ENCODE assay signal across 11 mouse cellular contexts in genomic region chr2:27772841-27773388, GRCm38 (mm10).
DNase-seq lines count a peak whose midpoint lies in the region; ATAC-seq and TF ChIP-seq lines count a peak whose summit lies in the region.
"Had no signal": no experiment of that assay in that cellular context is flagged by ENCODE, and none has a peak within 500 bp of the region (broad histone marks: within the 10 kb centered on the region; RNA-seq: fewer than 3 reads in every experiment).

No protein-coding gene starts in this region.

- intact Hi-C loops in heart, adult 2 months (cut with DNase I): loop anchor here (1.0 to 5.0 kb wide), 2 partner anchors 114 to 644 kb away; no protein-coding TSS in a partner anchor

- H3K4me1 ChIP-seq in heart, embryonic 15.5 days (replicated peaks): peaks cover 15% of the 10 kb centered on the region
- H3K4me1 ChIP-seq in heart, adult 2 months (ENCODE audit: control insufficient read depth, insufficient read depth, low read length): peaks cover 15% of the 10 kb centered on the region
- peaks cover 50% of the 10 kb centered on the region for H3K4me1 ChIP-seq in intestine, embryonic 14.5 days (replicated peaks; ENCODE audit: control insufficient read depth, insufficient read depth, low read length)
- peaks cover 48% of the 10 kb centered on the region for H3K4me1 ChIP-seq in limb, embryonic 11.5 days (ENCODE audit: control insufficient read depth, insufficient read depth, low read length)
- H3K4me1 ChIP-seq: forebrain, embryonic 15.5 days had no signal

- no peaks in the 10 kb centered on the region for H3K79me2 ChIP-seq in heart, adult 2 months (replicated peaks; ENCODE audit: control insufficient read depth, insufficient read depth, low read length)

- TF ChIP-seq CTCF in heart, adult 2 months (IDR thresholded peaks at IDR 0.05): no peak

- H3K9me3 ChIP-seq in heart, embryonic 15.5 days (replicated peaks): no peaks in the 10 kb centered on the region
- no peaks in the 10 kb centered on the region for H3K9me3 ChIP-seq in intestine, embryonic 14.5 days (ENCODE audit: control insufficient read depth, low read length)
- no peaks in the 10 kb centered on the region for H3K9me3 ChIP-seq in limb, embryonic 11.5 days (ENCODE audit: control insufficient read depth, low read length)
- H3K9me3 ChIP-seq: forebrain, embryonic 15.5 days had no signal

- H3K9ac ChIP-seq in heart, embryonic 15.5 days: no peak overlapping the region
- no peak overlapping the region for H3K9ac ChIP-seq in heart, adult 2 months (ENCODE audit: low read depth, low read length)
- no peak overlapping the region for H3K9ac ChIP-seq in intestine, embryonic 14.5 days (ENCODE audit: low read length)
- H3K9ac ChIP-seq in limb, embryonic 11.5 days (ENCODE audit: low read length): no peak overlapping the region
- H3K9ac ChIP-seq: forebrain, embryonic 15.5 days had no signal

- H3K4me2 ChIP-seq in heart, embryonic 15.5 days: no peak overlapping the region
- no peak overlapping the region for H3K4me2 ChIP-seq in intestine, embryonic 14.5 days (ENCODE audit: low read length)
- H3K4me2 ChIP-seq in limb, embryonic 11.5 days (ENCODE audit: low read depth, severe bottlenecking): no peak overlapping the region
- H3K4me2 ChIP-seq: forebrain, embryonic 15.5 days had no signal

- H3K36me3 ChIP-seq in heart, embryonic 15.5 days: no peaks in the 10 kb centered on the region
- no peaks in the 10 kb centered on the region for H3K36me3 ChIP-seq in heart, adult 2 months (ENCODE audit: control insufficient read depth, insufficient read depth, low read length)
- H3K36me3 ChIP-seq in intestine, embryonic 14.5 days (ENCODE audit: control insufficient read depth, insufficient read depth, low read length): no peaks in the 10 kb centered on the region
- H3K36me3 ChIP-seq in limb, embryonic 11.5 days (ENCODE audit: control insufficient read depth, insufficient read depth, low read length): no peaks in the 10 kb centered on the region
- H3K36me3 ChIP-seq: forebrain, embryonic 15.5 days had no signal

- no peak overlapping the region for H3K4me3 ChIP-seq in heart, embryonic 15.5 days
- no peak overlapping the region for H3K4me3 ChIP-seq in heart, adult 2 months
- no peak overlapping the region for H3K4me3 ChIP-seq in intestine, embryonic 14.5 days (ENCODE audit: low read depth, low read length)
- H3K4me3 ChIP-seq in limb, embryonic 11.5 days (ENCODE audit: low read depth, low read length): no peak overlapping the region
- H3K4me3 ChIP-seq: forebrain, embryonic 15.5 days; left cerebral cortex, adult 2 months had no signal

- H3K27me3 ChIP-seq in heart, embryonic 15.5 days: no peaks in the 10 kb centered on the region
- no peaks in the 10 kb centered on the region for H3K27me3 ChIP-seq in heart, adult 2 months (ENCODE audit: control insufficient read depth, insufficient read depth, low read length)
- no peaks in the 10 kb centered on the region for H3K27me3 ChIP-seq in intestine, embryonic 14.5 days (replicated peaks; ENCODE audit: control insufficient read depth, insufficient read depth, low read length)
- no peaks in the 10 kb centered on the region for H3K27me3 ChIP-seq in limb, embryonic 11.5 days (ENCODE audit: control insufficient read depth, insufficient read depth, low read length)
- H3K27me3 ChIP-seq: forebrain, embryonic 15.5 days had no signal

- no peak for ATAC-seq in heart, embryonic 15.5 days (replicated peaks; ENCODE audit: insufficient number of reproducible peaks, insufficient read depth, low FRiP score, low read depth)
- ATAC-seq in intestine, embryonic 14.5 days (replicated peaks; ENCODE audit: low FRiP score, low TSS enrichment, low read depth): no peak
- ATAC-seq in limb, embryonic 11.5 days (ENCODE audit: insufficient number of reproducible peaks, low FRiP score, low TSS enrichment, low read depth): no peak
- ATAC-seq in CD4-positive, CD25-positive, alpha-beta regulatory T cell, adult 4 months: no peak
- ATAC-seq: forebrain, embryonic 15.5 days had no signal

- DNase-seq in heart, adult 2 months: no peak
- peak; percentile 88 for DNase-seq in embryo, embryonic 10 days (ENCODE audit: low spot score)
- DNase-seq in intestine, embryonic 14.5 days (ENCODE audit: low spot score): no peak
- DNase-seq in limb, embryonic 11.5 days (ENCODE audit: low spot score): peak; percentile 38
- DNase-seq in right cerebral cortex, adult 2 months (ENCODE audit: low spot score in 2 of 2): no peak
- DNase-seq in thymus, postnatal 0 days (ENCODE audit: low spot score): no peak
- DNase-seq: retina, postnatal 1 day had no signal

- WGBS in heart, embryonic 15.5 days: 73% methylated on average over 7 of the region's 7 CpGs
- whole genome bisulfite sequencing in heart, adult 2 months: 89% methylated on average over 7 of the region's 7 CpGs
- 51% methylated on average over 7 of the region's 7 CpGs for WGBS in intestine, embryonic 14.5 days
- 26% methylated on average over 7 of the region's 7 CpGs for WGBS in limb, embryonic 11.5 days

- TF ChIP-seq EP300 in heart, adult 2 months (IDR thresholded peaks at IDR 0.05; ENCODE audit: insufficient read depth, low read depth, low read length): no peak

- TF ChIP-seq POLR2A in heart, adult 2 months (IDR thresholded peaks at IDR 0.05; ENCODE audit: insufficient read depth, low read depth, low read length): no peak

- peak overlapping the region; percentile 78; the same call in 1 of the 2 replicates for H3K27ac ChIP-seq in heart, embryonic 15.5 days
- no peak overlapping the region; the same call in 1 of the 2 replicates for H3K27ac ChIP-seq in heart, adult 2 months
- H3K27ac ChIP-seq in intestine, embryonic 14.5 days (ENCODE audit: low read depth): peak overlapping the region; percentile 99; the same call in 1 of the 2 replicates
- no peak overlapping the region for H3K27ac ChIP-seq in limb, embryonic 11.5 days (replicated peaks; ENCODE audit: low read depth, low read length)
- H3K27ac ChIP-seq: forebrain, embryonic 15.5 days; left cerebral cortex, adult 2 months had no signal

Comparison
In these comparisons a context has a peak if more than half of its experiments do, and no peak if none do; other contexts are left out.
1. H3K27ac ChIP-seq: peak in heart, embryonic 15.5 days (single experiment) and intestine, embryonic 14.5 days (single experiment); none in heart, adult 2 months (single experiment) and limb, embryonic 11.5 days (single experiment).
2. DNase-seq: peak in embryo, embryonic 10 days (single experiment) and limb, embryonic 11.5 days (single experiment); none in heart, adult 2 months (0 of 2), intestine, embryonic 14.5 days (single experiment), right cerebral cortex, adult 2 months (0 of 2) and thymus, postnatal 0 days (single experiment).